Comparison of ENCODE assay signal across 9 mouse cellular contexts in the genomic region with DNA sequence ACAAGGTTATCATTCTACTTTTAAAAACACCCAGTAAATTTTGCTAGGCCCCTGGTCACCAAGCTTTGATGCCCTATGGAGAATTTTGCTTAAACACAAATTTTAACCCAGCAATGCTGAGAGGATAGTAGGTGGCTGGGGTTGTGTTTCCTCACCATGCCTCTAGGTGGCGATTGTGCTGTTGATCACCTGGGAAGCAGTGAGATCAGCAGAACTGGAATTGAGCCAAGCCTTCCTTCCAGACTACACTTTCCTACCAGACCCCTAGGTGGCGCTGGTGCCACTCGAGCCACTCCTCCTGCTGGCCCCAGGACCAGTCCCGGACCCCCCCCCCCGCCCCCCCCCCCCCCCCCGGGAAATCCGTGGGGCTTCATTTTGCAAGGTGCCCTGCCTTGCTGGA.
DNase-seq lines count a peak whose midpoint lies in the region; ATAC-seq lines count a peak whose summit lies in the region.
"Had no signal": no experiment of that assay in that cellular context is flagged by ENCODE, and none has a peak within 500 bp of the region (broad histone marks: within the 10 kb centered on the region; RNA-seq: fewer than 3 reads in every experiment).

No protein-coding gene starts in this region.

- H3K4me1 ChIP-seq in forebrain, embryonic 10.5 days: 0 out of 2 replicates have a peak, but pooled peaks cover 5% of the 10 kb centered on the region
- H3K4me1 ChIP-seq in forebrain, embryonic 13.5 days: peaks cover 7% of the 10 kb centered on the region; the same call in 1 of the 2 replicates
- no peaks in the 10 kb centered on the region for H3K4me1 ChIP-seq in embryonic facial prominence, embryonic 11.5 days (ENCODE audit: control insufficient read depth, insufficient read depth, low read length)
- H3K4me1 ChIP-seq: neural tube, embryonic 12.5 days had no signal

- H3K36me3 ChIP-seq in forebrain, embryonic 10.5 days (replicated peaks): no peaks in the 10 kb centered on the region
- H3K36me3 ChIP-seq in forebrain, embryonic 13.5 days (ENCODE audit: poor library complexity, severe bottlenecking): no peaks in the 10 kb centered on the region
- no peaks in the 10 kb centered on the region for H3K36me3 ChIP-seq in embryonic facial prominence, embryonic 11.5 days (replicated peaks; ENCODE audit: control insufficient read depth, insufficient read depth, low read depth, low read length)
- H3K36me3 ChIP-seq: neural tube, embryonic 12.5 days had no signal

- 2% methylated on average over 7 of the region's 7 CpGs for WGBS in forebrain, embryonic 10.5 days
- 7% methylated on average over 6 of the region's 7 CpGs for WGBS in forebrain, embryonic 13.5 days
- whole genome bisulfite sequencing in embryonic facial prominence, embryonic 11.5 days: 0% methylated on average over 4 of the region's 7 CpGs

- intact Hi-C loops in heart, postnatal 10 days (cut with DNase I): no loop called here

- H3K4me3 ChIP-seq in forebrain, embryonic 10.5 days: no peak overlapping the region
- H3K4me3 ChIP-seq in forebrain, embryonic 13.5 days: no peak overlapping the region
- no peak overlapping the region for H3K4me3 ChIP-seq in embryonic facial prominence, embryonic 11.5 days (ENCODE audit: low read depth, low read length)
- H3K4me3 ChIP-seq: neural tube, embryonic 12.5 days had no signal

- no peak for ATAC-seq in forebrain, embryonic 13.5 days
- ATAC-seq in embryonic facial prominence, embryonic 11.5 days (replicated peaks; ENCODE audit: insufficient number of reproducible peaks, low FRiP score, low TSS enrichment, low read depth): 0 out of 2 replicates have a peak, but pooled peaks have one; percentile 34

- H3K4me2 ChIP-seq in forebrain, embryonic 13.5 days: no peak overlapping the region
- H3K4me2 ChIP-seq in embryonic facial prominence, embryonic 11.5 days (ENCODE audit: low read depth, low read length): no peak overlapping the region
- H3K4me2 ChIP-seq: neural tube, embryonic 12.5 days had no signal

- H3K9me3 ChIP-seq in forebrain, embryonic 10.5 days: no peaks in the 10 kb centered on the region
- no peaks in the 10 kb centered on the region for H3K9me3 ChIP-seq in forebrain, embryonic 13.5 days (replicated peaks)
- no peaks in the 10 kb centered on the region for H3K9me3 ChIP-seq in embryonic facial prominence, embryonic 11.5 days (replicated peaks; ENCODE audit: control insufficient read depth, low read length)
- H3K9me3 ChIP-seq: neural tube, embryonic 12.5 days had no signal

- no peak overlapping the region for H3K9ac ChIP-seq in forebrain, embryonic 13.5 days
- H3K9ac ChIP-seq in embryonic facial prominence, embryonic 11.5 days (replicated peaks; ENCODE audit: low read length): no peak overlapping the region
- H3K9ac ChIP-seq: neural tube, embryonic 12.5 days had no signal

- H3K27ac ChIP-seq in forebrain, embryonic 10.5 days: no peak overlapping the region
- no peak overlapping the region for H3K27ac ChIP-seq in forebrain, embryonic 13.5 days
- no peak overlapping the region for H3K27ac ChIP-seq in embryonic facial prominence, embryonic 11.5 days (replicated peaks; ENCODE audit: low read depth, low read length)
- H3K27ac ChIP-seq: neural tube, embryonic 12.5 days had no signal

- H3K27me3 ChIP-seq in forebrain, embryonic 10.5 days (ENCODE audit: poor library complexity, severe bottlenecking): no peaks in the 10 kb centered on the region
- no peaks in the 10 kb centered on the region for H3K27me3 ChIP-seq in forebrain, embryonic 13.5 days
- no peaks in the 10 kb centered on the region for H3K27me3 ChIP-seq in embryonic facial prominence, embryonic 11.5 days (ENCODE audit: control insufficient read depth, insufficient read depth, low read length)
- H3K27me3 ChIP-seq: neural tube, embryonic 12.5 days had no signal

- DNase-seq in forebrain, embryonic 10.5 days (ENCODE audit: extremely low spot score, low spot score): peak; percentile 66
- peak; percentile 69 for DNase-seq in adrenal gland, postnatal 25 days
- DNase-seq in embryonic facial prominence, embryonic 11.5 days (ENCODE audit: low spot score): peak; percentile 90
- DNase-seq in heart, postnatal 10 days: peak; percentile 85 to 91
- peak; percentile 71 to 89 for DNase-seq in layer of hippocampus, postnatal 14 days (ENCODE audit: low spot score in 2 of 2)
- DNase-seq in lung, postnatal 25 days (ENCODE audit: low spot score): peak; percentile 83
- peak; percentile 70 for DNase-seq in right cerebral cortex, postnatal 4 days
